Mouse (Mus musculus) MEL (cell line): ENCODE results near the gene Ly6g5b. TPM values are rescaled to one million over a fixed set of nuclear protein-coding genes. Genes with fewer than 3 reads are reported as not detected.
A peak's percentile ranks its signal among the peaks of the same experiment; 100 is the strongest.

ENCODE experiments used
- DNase-seq: peaks from one replicate; pipeline ENCODE4 v3.0.0; 2011; ENCODE audit warnings: low read depth, low spot score
- H3K27ac ChIP-seq: 2 replicates; pipeline ENCODE4 v1.5.1; 2012; ENCODE audit warnings: low read depth, mild to moderate bottlenecking, control low read depth, low read length, moderate library complexity; ENCODE audit not compliant: control insufficient read depth
- H3K27me3 ChIP-seq, 2 experiments: fragments of 150-350 bp in 1 of 2; sonication (generic) in 1 of 2; 2 replicates each; pipeline ENCODE4 v1.6.1; 2012; ENCODE audit warnings: low read length in 2 of 2, mild to moderate bottlenecking in 2 of 2, improper control_type of control experiment in 1 of 2, moderate library complexity in 1 of 2; ENCODE audit not compliant: insufficient read depth in 2 of 2, control insufficient read depth in 1 of 2
- H3K36me3 ChIP-seq, 2 experiments: 2 replicates each; pipeline ENCODE4 v1.6.1; 2012 to 2014; ENCODE audit warnings: low read length in 2 of 2, improper control_type of control experiment in 1 of 2, inconsistent platforms in 1 of 2, mild to moderate bottlenecking in 1 of 2; ENCODE audit not compliant: insufficient read depth in 2 of 2, control insufficient read depth in 1 of 2
- H3K4me1 ChIP-seq, 2 experiments: fragments of 150-350 bp in 1 of 2; sonication (generic) in 1 of 2; 2 replicates each; pipeline ENCODE4 v1.6.1; 2012; ENCODE audit warnings: low read length in 2 of 2, improper control_type of control experiment in 1 of 2, mild to moderate bottlenecking in 1 of 2; ENCODE audit not compliant: insufficient read depth in 2 of 2, control insufficient read depth in 1 of 2
- H3K4me3 ChIP-seq, 2 experiments: fragments of 150-350 bp in 1 of 2; sonication (generic) in 1 of 2; 2 replicates each; pipeline ENCODE4 v1.5.1; 2012; ENCODE audit warnings: low read depth in 2 of 2, low read length in 2 of 2, mild to moderate bottlenecking in 2 of 2, moderate library complexity in 2 of 2, control low read depth in 1 of 2, improper control_type of control experiment in 1 of 2; ENCODE audit not compliant: control insufficient read depth in 1 of 2, insufficient read depth in 1 of 2
- H3K79me2 ChIP-seq: 2 replicates; pipeline ENCODE4 v1.6.1; 2012; ENCODE audit warnings: mild to moderate bottlenecking, low read length, moderate library complexity; ENCODE audit not compliant: control insufficient read depth, poor library complexity, insufficient read depth
- H3K9ac ChIP-seq: 2 replicates; pipeline ENCODE4 v1.6.1; 2012; ENCODE audit warnings: low read depth, mild to moderate bottlenecking, control low read depth, low read length, moderate library complexity; ENCODE audit not compliant: control insufficient read depth, poor library complexity, severe bottlenecking
- H3K9me3 ChIP-seq: fragments of 150-350 bp; sonication (generic); replicated peaks from 2 replicates; pipeline ENCODE4 v1.6.1; 2012; ENCODE audit warnings: mild to moderate bottlenecking, low read length, improper control_type of control experiment, moderate library complexity; ENCODE audit not compliant: insufficient read depth
- CHD1 ChIP-seq: IDR thresholded peaks from 2 replicates; pipeline ENCODE4 v1.6.1; 2012; ENCODE audit warnings: low read depth, mild to moderate bottlenecking, inconsistent platforms, low read length, improper control_type of control experiment
- CHD2 ChIP-seq: IDR thresholded peaks from 2 replicates; pipeline ENCODE4 v1.6.1; 2011; ENCODE audit warnings: low read length, improper control_type of control experiment
- CTCF ChIP-seq, 3 experiments: IDR thresholded peaks in 2 of 3; conservative IDR thresholded peaks in 1 of 3; 2 replicates each; pipeline ENCODE4 v1.5.1; 2011 to 2012; ENCODE audit warnings: low read length in 3 of 3, low read depth in 2 of 3, mild to moderate bottlenecking in 2 of 3, improper control_type of control experiment in 1 of 3, inconsistent platforms in 1 of 3, mixed read lengths in 1 of 3, moderate library complexity in 1 of 3; ENCODE audit not compliant: control insufficient read depth in 1 of 3, insufficient read depth in 1 of 3, poor library complexity in 1 of 3, severe bottlenecking in 1 of 3
- ELF1 ChIP-seq: IDR thresholded peaks from 2 replicates; pipeline ENCODE4 v1.6.1; 2014; ENCODE audit warnings: low read depth, mild to moderate bottlenecking, inconsistent platforms, low read length, improper control_type of control experiment, moderate library complexity
- GABPA ChIP-seq: IDR thresholded peaks from 2 replicates; pipeline ENCODE4 v1.6.1; 2012; ENCODE audit warnings: low read depth, mild to moderate bottlenecking, inconsistent platforms, low read length, improper control_type of control experiment, moderate library complexity
- KAT2A ChIP-seq: conservative IDR thresholded peaks from 2 replicates; pipeline ENCODE4 v1.6.1; 2012; ENCODE audit warnings: low read depth, low read length, improper control_type of control experiment, inconsistent platforms
- MAFK ChIP-seq: IDR thresholded peaks from 2 replicates; pipeline ENCODE4 v1.6.1; 2011; ENCODE audit warnings: low read depth, mild to moderate bottlenecking, low read length, improper control_type of control experiment, borderline replicate concordance
- MAX ChIP-seq: IDR thresholded peaks from 2 replicates; pipeline ENCODE4 v1.6.1; 2011; ENCODE audit warnings: low read length, improper control_type of control experiment
- MAZ ChIP-seq: IDR thresholded peaks from 2 replicates; pipeline ENCODE4 v1.6.1; 2012; ENCODE audit warnings: low read depth, mild to moderate bottlenecking, inconsistent platforms, low read length, improper control_type of control experiment
- MEF2A ChIP-seq: IDR thresholded peaks from 2 replicates; pipeline ENCODE4 v1.6.1; 2014; ENCODE audit warnings: low read depth, mild to moderate bottlenecking, inconsistent platforms, low read length, improper control_type of control experiment; ENCODE audit not compliant: poor library complexity, insufficient replicate concordance, severe bottlenecking; ENCODE audit errors: extremely low read depth
- MXI1 ChIP-seq: IDR thresholded peaks from 2 replicates; pipeline ENCODE4 v1.6.1; 2011; ENCODE audit warnings: mild to moderate bottlenecking, low read depth, low read length, improper control_type of control experiment
- MYB ChIP-seq: IDR thresholded peaks from 2 replicates; pipeline ENCODE4 v1.6.1; 2011; ENCODE audit warnings: mild to moderate bottlenecking, low read depth, low read length, improper control_type of control experiment
- MYC ChIP-seq: IDR thresholded peaks from 2 replicates; pipeline ENCODE4 v1.6.1; 2011; ENCODE audit warnings: low read depth, mild to moderate bottlenecking, low read length, improper control_type of control experiment, moderate library complexity
- POLR2A ChIP-seq, 2 experiments: IDR thresholded peaks; 2 replicates each; pipeline ENCODE4 v1.6.1; 2011 to 2012; ENCODE audit warnings: low read length in 2 of 2, mild to moderate bottlenecking in 2 of 2, control low read depth in 1 of 2, improper control_type of control experiment in 1 of 2, low read depth in 1 of 2, moderate library complexity in 1 of 2; ENCODE audit not compliant: control insufficient read depth in 1 of 2, insufficient read depth in 1 of 2, poor library complexity in 1 of 2
- POLR2AphosphoS2 ChIP-seq: IDR thresholded peaks from 2 replicates; pipeline ENCODE4 v1.6.1; 2011; ENCODE audit warnings: low read length, improper control_type of control experiment
- SIN3A ChIP-seq: IDR thresholded peaks from 2 replicates; pipeline ENCODE4 v1.6.1; 2012; ENCODE audit warnings: low read length, improper control_type of control experiment, inconsistent platforms
- SMC3 ChIP-seq: IDR thresholded peaks from 2 replicates; pipeline ENCODE4 v1.6.1; 2011; ENCODE audit warnings: low read depth, low read length, improper control_type of control experiment
- TBP ChIP-seq: IDR thresholded peaks from 2 replicates; pipeline ENCODE4 v1.8.0; 2011; ENCODE audit warnings: low read depth, low read length, improper control_type of control experiment
- ZC3H11A ChIP-seq: IDR thresholded peaks from 2 replicates; pipeline ENCODE4 v1.6.1; 2012; ENCODE audit warnings: low read depth, mild to moderate bottlenecking, inconsistent platforms, low read length, improper control_type of control experiment
- ZKSCAN1 ChIP-seq: IDR thresholded peaks from 2 replicates; pipeline ENCODE4 v1.6.1; 2012; ENCODE audit warnings: low read depth, mild to moderate bottlenecking, inconsistent platforms, low read length, improper control_type of control experiment, moderate library complexity
- polyA plus RNA-seq, 2 experiments: library from polyadenylated mRNA; stranded (reverse) in 1 of 2; unstranded in 1 of 2; fragments of >175 nt in 1 of 2; fragments of >200 nt in 1 of 2; gene quantifications; 2 replicates each; pipeline versions ENCODE4 v1.2.1 to v1.2.4; 2012; ENCODE audit warnings: low replicate concordance in 2 of 2, low read depth in 1 of 2; ENCODE audit not compliant: insufficient read length in 2 of 2, insufficient read depth in 1 of 2, missing spikeins in 1 of 2
- total RNA-seq: library from RNA; depleted of rRNA; stranded (reverse); fragments of 300-350 nt; gene quantifications from 2 replicates; pipeline ENCODE4 v1.2.3, GENCODE M21; 2012

Ly6g5b gene
- total and polyA plus RNA-seq, 3 experiments: 0.65 to 1.4 TPM; not detected in 1

GRCm38 (mm10) chr17:35121143-35121799 is 6.0 kb upstream of the Ly6g5b start, which contains the start of gene Gpank1 (continued):
- peak; percentile 86 for TF ChIP-seq MXI1
- no peak for TF ChIP-seq CTCF (IDR thresholded peaks at IDR 0.05 in 2 of 3, conservative IDR thresholded peaks at IDR 0.05 in 1 of 3; ENCODE audit: control insufficient read depth in 1 of 3, insufficient read depth in 1 of 3, low read depth in 2 of 3, low read length in 3 of 3, poor library complexity in 1 of 3, severe bottlenecking in 1 of 3)
- no peak for TF ChIP-seq SMC3
- TF ChIP-seq ZKSCAN1: no peak
- no peak for TF ChIP-seq MEF2A

- Histone ChIP-seq H3K27me3 (no peaks in the 10 kb centered on the region), H3K4me3 (peak overlapping the region; percentile 74 to 93), H3K4me1 (peaks cover 6 to 8% of the 10 kb centered on the region in 2 experiments), H3K27ac (peak overlapping the region; percentile 55), H3K36me3 (peaks cover 3 to 24% of the 10 kb centered on the region in 2 experiments; a peak in 3 of 4 replicates), H3K9ac (peak overlapping the region; percentile 95), H3K9me3 (no peaks in the 10 kb centered on the region), H3K79me2 (peaks cover 29% of the 10 kb centered on the region)
- TF ChIP-seq MAFK (no peak), MAZ (no peak), CTCF (IDR thresholded peaks at IDR 0.05 in 2 of 3, conservative IDR thresholded peaks at IDR 0.05 in 1 of 3; ENCODE audit: control insufficient read depth in 1 of 3, insufficient read depth in 1 of 3, low read depth in 2 of 3, low read length in 3 of 3, poor library complexity in 1 of 3, severe bottlenecking in 1 of 3) (no peak), MYC (no peak), SMC3 (no peak), MYB (no peak), GABPA (no peak), MAX (no peak), ZKSCAN1 (no peak), CHD1 (no peak), ELF1 (no peak), POLR2A (IDR thresholded peaks at IDR 0.05; ENCODE audit: control insufficient read depth in 1 of 2, insufficient read depth in 1 of 2, low read depth in 1 of 2, low read length in 2 of 2, poor library complexity in 1 of 2) (peak in 1 of 2 experiments; percentile 55; a peak in 1 of 4 replicates), POLR2AphosphoS2 (0 out of 2 replicates have a peak, but pooled peaks have one; percentile 0)
- DNase-seq: no peak
Measured at GRCm38 (mm10) chr17:35120745-35121142, 5.5 kb upstream of the Ly6g5b start.

- Histone ChIP-seq H3K9ac (no peak overlapping the region), H3K36me3 (peaks cover 0 to 6% of the 10 kb centered on the region in 2 experiments; a peak in 2 of 4 replicates), H3K27me3 (no peaks in the 10 kb centered on the region), H3K4me3 (no peak overlapping the region), H3K27ac (no peak overlapping the region), H3K4me1 (peaks cover 0 to 9% of the 10 kb centered on the region in 2 experiments; a peak in 2 of 4 replicates), H3K79me2 (no peaks in the 10 kb centered on the region), H3K9me3 (no peaks in the 10 kb centered on the region)
- no peak for DNase-seq
- TF ChIP-seq SIN3A (no peak), CHD1 (no peak), KAT2A (no peak), TBP (no peak), ZC3H11A (no peak), POLR2AphosphoS2 (no peak), MEF2A (no peak), CHD2 (no peak)
Measured at GRCm38 (mm10) chr17:35111774-35112173, 3.5 kb downstream of the Ly6g5b start.
